Mouse (Mus musculus): ENCODE measurements at regions not wholly inside any gene's neighbourhood (a gene's known extent, or its start where the extent isn't known, plus 50 kb on each side); places are given as distances from the start of the nearest gene placed in this dataset.

GRCm38 (mm10) chr15:6000816-6001215 is 298.8 kb upstream of the Dab2 start:
- no peak overlapping the region for H3K27ac ChIP-seq
- H3K4me3 ChIP-seq = no peak overlapping the region
- no peaks in the 10 kb centered on the region for H3K9me3 ChIP-seq
- H3K36me3 ChIP-seq = no peaks in the 10 kb centered on the region
- no peak overlapping the region for H3K9ac ChIP-seq
- WGBS = 86% methylated on average over 1 of the region's 1 CpGs
- no peak overlapping the region for H3K4me2 ChIP-seq (replicated peaks)
- H3K4me1 ChIP-seq = no peaks in the 10 kb centered on the region
- no peak for ATAC-seq (ENCODE audit: insufficient number of reproducible peaks, insufficient read depth, low FRiP score, low TSS enrichment)
- no peaks in the 10 kb centered on the region for H3K27me3 ChIP-seq

GRCm38 (mm10) chr15:6001394-6001793 is 298.2 kb upstream of the Dab2 start:
- Histone ChIP-seq H3K36me3 (no peaks in the 10 kb centered on the region), H3K27ac (no peak overlapping the region), H3K9me3 (no peaks in the 10 kb centered on the region), H3K4me3 (no peak overlapping the region), H3K9ac (no peak overlapping the region), H3K4me2 (replicated peaks) (no peak overlapping the region), H3K4me1 (no peaks in the 10 kb centered on the region), H3K27me3 (no peaks in the 10 kb centered on the region)
- 86% methylated on average over 1 of the region's 1 CpGs for WGBS
- no peak for ATAC-seq (ENCODE audit: insufficient number of reproducible peaks, insufficient read depth, low FRiP score, low TSS enrichment)

DNA sequence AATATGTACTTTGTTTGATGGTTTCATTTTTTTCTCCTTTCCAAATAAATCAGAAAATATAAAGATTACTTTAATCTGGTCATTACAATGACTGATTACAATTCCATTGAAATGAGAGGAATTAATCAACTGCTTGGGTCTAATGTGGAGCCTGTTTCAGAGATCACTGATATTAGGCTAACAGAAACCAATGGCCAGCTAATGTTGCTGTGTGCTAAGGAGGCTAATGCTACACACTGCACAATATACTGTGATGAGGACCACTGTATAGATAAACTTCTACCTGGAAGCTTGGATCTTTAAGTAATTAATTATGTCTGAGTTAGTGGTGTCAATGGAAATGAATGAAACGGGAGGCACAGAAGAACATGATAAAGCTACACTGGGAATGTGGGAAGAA is 284.6 kb upstream of the Dab2 start:
- no peaks in the 10 kb centered on the region for H3K36me3 ChIP-seq
- WGBS = 83% methylated on average over 1 of the region's 1 CpGs
- H3K9me3 ChIP-seq = no peaks in the 10 kb centered on the region
- no peak overlapping the region for H3K4me2 ChIP-seq (replicated peaks)
- H3K4me1 ChIP-seq = no peaks in the 10 kb centered on the region
- no peak overlapping the region for H3K27ac ChIP-seq
- no peak for ATAC-seq (ENCODE audit: insufficient number of reproducible peaks, insufficient read depth, low FRiP score, low TSS enrichment)
- H3K27me3 ChIP-seq = no peaks in the 10 kb centered on the region
- H3K4me3 ChIP-seq = no peak overlapping the region
- no peak overlapping the region for H3K9ac ChIP-seq

DNA sequence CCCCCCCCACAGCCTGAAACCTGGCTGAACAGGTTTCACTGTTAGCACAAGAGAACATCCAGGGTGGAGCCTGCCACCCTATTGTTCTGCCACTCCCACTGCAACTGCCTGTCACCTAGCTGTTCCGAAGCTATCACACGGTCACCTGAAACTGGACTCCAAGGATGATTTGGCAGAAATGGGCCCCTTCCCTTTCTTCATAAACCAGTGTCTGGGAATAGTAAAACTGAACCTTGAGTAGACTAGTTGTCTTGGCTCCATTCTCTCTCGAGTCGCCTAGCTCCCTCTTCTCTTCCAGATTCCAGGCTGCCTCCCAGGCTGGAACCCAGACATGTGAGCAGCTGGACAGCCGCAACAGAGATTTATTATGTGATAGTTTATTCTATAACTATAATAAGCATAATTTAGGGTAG is 282.9 kb upstream of the Dab2 start:
- Histone ChIP-seq H3K4me2 (replicated peaks) (no peak overlapping the region), H3K27me3 (no peaks in the 10 kb centered on the region), H3K4me3 (no peak overlapping the region), H3K27ac (no peak overlapping the region), H3K9me3 (no peaks in the 10 kb centered on the region), H3K9ac (no peak overlapping the region), H3K36me3 (no peaks in the 10 kb centered on the region), H3K4me1 (no peaks in the 10 kb centered on the region)
- 61% methylated on average over 5 of the region's 5 CpGs for WGBS
- ATAC-seq (ENCODE audit: insufficient number of reproducible peaks, insufficient read depth, low FRiP score, low TSS enrichment) = no peak

DNA sequence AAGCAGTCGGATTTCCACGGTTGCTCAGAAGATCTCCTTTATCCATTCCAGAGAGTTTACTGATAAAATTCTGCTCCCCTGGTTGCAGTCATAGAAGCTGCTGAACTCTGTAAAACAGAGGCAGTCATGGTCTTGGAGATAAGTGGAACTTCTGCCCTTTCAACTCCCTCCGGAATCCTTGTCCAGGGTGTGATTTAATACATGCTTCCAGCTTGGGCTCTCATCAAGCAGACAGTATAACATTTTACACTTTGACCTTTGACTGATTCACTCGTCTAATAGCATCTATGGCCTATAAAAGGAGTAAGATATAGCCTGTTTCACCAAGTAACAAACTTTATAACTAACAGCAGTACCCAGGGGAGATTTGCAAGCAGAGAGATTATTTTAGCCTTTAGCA is 274.0 kb upstream of the Dab2 start:
- Histone ChIP-seq H3K27ac (no peak overlapping the region), H3K27me3 (no peaks in the 10 kb centered on the region), H3K36me3 (no peaks in the 10 kb centered on the region), H3K4me2 (replicated peaks) (no peak overlapping the region), H3K4me3 (no peak overlapping the region), H3K9me3 (no peaks in the 10 kb centered on the region), H3K9ac (no peak overlapping the region), H3K4me1 (no peaks in the 10 kb centered on the region)
- WGBS = 72% methylated on average over 4 of the region's 4 CpGs
- no peak for ATAC-seq (ENCODE audit: insufficient number of reproducible peaks, insufficient read depth, low FRiP score, low TSS enrichment)

DNA sequence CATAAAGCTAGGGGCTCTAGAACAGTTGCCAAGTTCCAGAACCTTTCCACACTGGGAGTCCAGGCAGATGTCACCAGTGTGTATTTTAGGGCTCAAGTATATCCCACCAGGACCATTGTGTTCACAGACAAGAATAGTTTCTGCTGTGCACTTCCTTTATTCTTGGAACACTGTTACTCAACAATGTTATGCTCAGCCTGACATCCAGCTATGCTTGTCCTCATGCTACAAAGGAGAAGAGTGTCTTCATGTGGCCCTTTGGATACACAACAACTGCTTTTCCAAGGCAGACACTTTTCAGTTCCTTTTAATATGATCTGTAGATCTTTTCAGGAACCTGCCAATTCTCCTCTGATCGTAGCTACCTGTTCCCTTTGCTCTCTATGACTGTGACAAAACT is 270.4 kb upstream of the Dab2 start:
- Histone ChIP-seq H3K4me1 (no peaks in the 10 kb centered on the region), H3K9ac (no peak overlapping the region), H3K9me3 (no peaks in the 10 kb centered on the region), H3K27me3 (no peaks in the 10 kb centered on the region), H3K4me2 (replicated peaks) (no peak overlapping the region), H3K36me3 (no peaks in the 10 kb centered on the region), H3K4me3 (no peak overlapping the region), H3K27ac (no peak overlapping the region)
- 86% methylated on average over 1 of the region's 1 CpGs for WGBS
- no peak for ATAC-seq (ENCODE audit: insufficient number of reproducible peaks, insufficient read depth, low FRiP score, low TSS enrichment)

- no peaks in the 10 kb centered on the region for H3K4me1 ChIP-seq
- no peaks in the 10 kb centered on the region for H3K36me3 ChIP-seq
- no peak overlapping the region for H3K4me3 ChIP-seq
- H3K27ac ChIP-seq = no peak overlapping the region
- ATAC-seq (ENCODE audit: insufficient number of reproducible peaks, insufficient read depth, low FRiP score, low TSS enrichment) = no peak
- H3K4me2 ChIP-seq (replicated peaks) = no peak overlapping the region
- 79% methylated on average over 5 of the region's 5 CpGs for WGBS
- H3K27me3 ChIP-seq = no peaks in the 10 kb centered on the region
- no peak overlapping the region for H3K9ac ChIP-seq
- H3K9me3 ChIP-seq = no peaks in the 10 kb centered on the region
Observed at GRCm38 (mm10) chr15:6030396-6030795, 269.2 kb upstream of the Dab2 start.

DNA sequence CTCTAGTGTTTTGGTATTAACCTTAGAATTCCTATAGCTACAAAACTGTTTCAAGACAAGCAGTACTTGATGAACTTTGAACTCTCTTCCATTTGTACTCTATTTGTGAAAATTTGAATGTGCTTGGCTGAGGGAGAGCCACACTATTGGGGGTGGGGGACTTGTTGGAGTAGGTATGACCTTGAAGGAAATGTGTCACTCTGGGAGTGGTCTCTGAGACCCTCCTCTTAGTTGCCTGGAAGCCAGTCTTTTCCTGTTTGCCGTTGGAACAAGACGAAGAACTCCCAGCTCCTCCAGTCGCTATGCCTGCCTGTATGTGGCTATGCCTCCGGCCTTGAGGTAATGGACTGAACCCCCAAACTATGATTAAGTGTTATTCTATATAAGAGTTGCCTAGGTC is 265.4 kb upstream of the Dab2 start:
- no peaks in the 10 kb centered on the region for H3K4me1 ChIP-seq
- no peak overlapping the region for H3K27ac ChIP-seq
- no peak overlapping the region for H3K4me2 ChIP-seq (replicated peaks)
- no peaks in the 10 kb centered on the region for H3K9me3 ChIP-seq
- no peak for ATAC-seq (ENCODE audit: insufficient number of reproducible peaks, insufficient read depth, low FRiP score, low TSS enrichment)
- WGBS = 89% methylated on average over 4 of the region's 4 CpGs
- no peaks in the 10 kb centered on the region for H3K27me3 ChIP-seq
- no peak overlapping the region for H3K9ac ChIP-seq
- no peak overlapping the region for H3K4me3 ChIP-seq
- no peaks in the 10 kb centered on the region for H3K36me3 ChIP-seq

DNA sequence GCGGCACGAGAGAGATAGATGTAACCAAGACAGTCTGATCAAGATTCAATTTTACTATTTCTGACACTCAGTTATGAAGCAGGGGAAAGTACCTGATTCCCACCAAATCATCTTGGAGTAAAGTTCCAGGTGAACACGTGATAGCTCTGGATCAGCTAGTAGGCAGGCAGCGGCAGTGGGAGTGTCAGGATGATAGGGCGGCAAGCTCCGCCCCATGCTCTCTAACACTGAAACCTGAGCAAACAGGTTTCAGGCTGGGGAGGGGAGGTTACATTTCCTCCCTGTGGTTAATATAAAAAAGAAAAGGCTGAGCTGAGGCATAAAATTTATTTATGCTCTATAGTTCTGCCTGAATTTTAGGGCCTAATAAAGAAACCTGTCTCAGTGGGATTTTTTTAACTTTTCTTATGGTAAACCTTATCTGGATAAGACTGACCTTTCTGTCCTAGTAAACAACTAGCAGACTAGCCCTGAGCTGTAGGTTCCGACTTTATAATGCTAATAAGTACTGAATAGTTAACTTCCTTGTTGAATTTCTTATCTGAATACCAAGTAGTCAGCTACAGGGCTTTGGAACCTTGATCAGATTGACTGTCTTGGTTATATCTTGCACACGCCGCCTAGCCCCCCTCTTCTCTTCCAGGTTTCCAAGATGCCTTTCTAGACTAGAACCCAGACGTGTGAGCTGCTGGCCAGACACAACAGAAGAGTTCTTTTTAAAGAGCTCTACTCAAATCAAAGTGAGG is 254.9 kb upstream of the Dab2 start:
- H3K27me3 ChIP-seq = no peaks in the 10 kb centered on the region
- H3K9ac ChIP-seq = no peak overlapping the region
- H3K36me3 ChIP-seq = no peaks in the 10 kb centered on the region
- no peak overlapping the region for H3K4me3 ChIP-seq
- ATAC-seq (ENCODE audit: insufficient number of reproducible peaks, insufficient read depth, low FRiP score, low TSS enrichment) = no peak
- H3K4me1 ChIP-seq = no peaks in the 10 kb centered on the region
- no peaks in the 10 kb centered on the region for H3K9me3 ChIP-seq
- 47% methylated on average over 10 of the region's 10 CpGs for WGBS
- no peak overlapping the region for H3K27ac ChIP-seq
- no peak overlapping the region for H3K4me2 ChIP-seq (replicated peaks)

DNA sequence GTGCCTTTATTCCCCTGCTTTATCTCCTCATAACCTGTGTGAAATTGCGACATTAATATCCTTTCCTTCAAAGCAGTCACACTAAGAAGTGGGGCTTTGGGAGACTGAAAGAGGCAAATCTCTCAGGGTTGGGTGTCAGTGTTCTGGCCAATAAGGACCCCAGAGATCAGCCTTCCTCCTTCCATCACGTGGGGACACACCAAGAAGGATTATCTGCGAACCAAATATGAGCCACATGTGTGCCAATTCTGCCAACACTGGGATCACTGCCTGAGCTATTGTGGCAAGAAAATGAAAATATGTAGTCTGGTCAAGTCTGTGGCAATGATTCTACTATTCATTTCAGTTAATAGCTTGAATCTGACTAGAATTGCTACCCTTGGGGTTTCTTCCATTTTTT is 243.9 kb upstream of the Dab2 start:
- no peak overlapping the region for H3K4me3 ChIP-seq
- no peaks in the 10 kb centered on the region for H3K4me1 ChIP-seq
- H3K9ac ChIP-seq = no peak overlapping the region
- no peak overlapping the region for H3K4me2 ChIP-seq (replicated peaks)
- 71% methylated on average over 3 of the region's 3 CpGs for WGBS
- no peak for ATAC-seq (ENCODE audit: insufficient number of reproducible peaks, insufficient read depth, low FRiP score, low TSS enrichment)
- no peaks in the 10 kb centered on the region for H3K27me3 ChIP-seq
- H3K36me3 ChIP-seq = no peaks in the 10 kb centered on the region
- no peak overlapping the region for H3K27ac ChIP-seq
- no peaks in the 10 kb centered on the region for H3K9me3 ChIP-seq

DNA sequence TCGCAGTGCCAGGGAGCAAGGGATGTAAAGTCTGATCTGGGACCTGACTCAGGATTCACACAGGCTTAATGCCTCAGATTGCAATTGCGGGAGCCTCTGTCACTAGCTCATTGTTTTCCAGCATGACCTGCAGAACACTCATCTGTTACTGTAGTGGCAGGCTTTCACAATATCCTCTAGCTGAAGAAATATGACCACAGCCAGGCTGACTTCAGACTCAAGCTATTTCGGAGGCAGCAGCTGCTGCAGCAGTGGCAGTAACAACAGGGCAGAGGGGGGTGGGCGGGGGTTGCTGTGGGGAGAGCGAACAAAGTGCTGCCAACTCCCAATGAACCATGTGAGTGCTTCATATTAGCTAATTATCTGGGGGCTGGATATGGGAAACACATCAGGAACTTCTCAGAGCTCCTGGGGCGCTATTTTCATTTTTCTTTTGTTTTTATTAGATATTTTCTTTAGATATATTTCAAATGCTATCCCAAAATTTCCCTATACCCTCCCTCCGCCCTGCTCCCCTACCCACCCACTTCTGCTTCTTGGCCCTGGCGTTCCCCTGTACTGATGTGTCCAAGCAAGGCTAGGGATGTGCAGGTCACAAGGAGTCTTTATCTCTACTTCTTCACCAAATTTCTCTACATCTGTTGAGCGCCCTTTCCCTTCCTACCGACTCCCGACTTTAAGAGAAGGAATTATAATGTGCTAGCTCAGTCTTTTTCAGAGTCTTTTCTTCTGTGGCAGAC is 242.5 kb upstream of the Dab2 start:
- no peak overlapping the region for H3K27ac ChIP-seq
- H3K9me3 ChIP-seq = no peaks in the 10 kb centered on the region
- H3K27me3 ChIP-seq = no peaks in the 10 kb centered on the region
- no peak for ATAC-seq (ENCODE audit: insufficient number of reproducible peaks, insufficient read depth, low FRiP score, low TSS enrichment)
- WGBS = 48% methylated on average over 11 of the region's 11 CpGs
- no peak overlapping the region for H3K9ac ChIP-seq
- H3K36me3 ChIP-seq = no peaks in the 10 kb centered on the region
- no peak overlapping the region for H3K4me2 ChIP-seq (replicated peaks)
- H3K4me1 ChIP-seq = no peaks in the 10 kb centered on the region
- H3K4me3 ChIP-seq = no peak overlapping the region

DNA sequence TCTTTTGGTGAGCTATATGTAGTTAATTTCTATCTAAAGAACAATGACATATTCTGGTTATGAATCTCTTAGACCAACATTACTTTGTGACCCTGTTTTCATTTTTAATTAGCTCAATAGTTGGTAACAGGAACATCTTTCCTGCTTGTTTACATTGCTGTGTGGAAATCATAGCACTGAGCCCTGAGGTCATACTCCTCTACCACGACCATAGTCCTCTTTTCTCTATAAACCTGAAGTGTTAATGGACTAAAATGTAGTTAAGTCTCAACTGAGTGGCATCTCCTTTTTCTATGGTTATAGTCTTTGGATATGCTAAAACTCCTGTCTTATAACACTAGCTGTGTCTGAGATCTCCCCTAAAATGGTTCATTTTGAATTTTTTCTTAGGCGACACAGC is 240.2 kb upstream of the Dab2 start:
- Histone ChIP-seq H3K4me3 (no peak overlapping the region), H3K36me3 (no peaks in the 10 kb centered on the region), H3K4me2 (replicated peaks) (no peak overlapping the region), H3K9me3 (no peaks in the 10 kb centered on the region), H3K4me1 (no peaks in the 10 kb centered on the region), H3K27me3 (no peaks in the 10 kb centered on the region), H3K27ac (no peak overlapping the region), H3K9ac (no peak overlapping the region)
- ATAC-seq (ENCODE audit: insufficient number of reproducible peaks, insufficient read depth, low FRiP score, low TSS enrichment) = no peak
- WGBS = 66% methylated on average over 2 of the region's 2 CpGs
